Mouse (Mus musculus) brain, embryonic 14.5 days (tissue): ENCODE measurements at regions not wholly inside any gene's neighbourhood (a gene's known extent, or its start where the extent isn't known, plus 50 kb on each side); places are given as distances from the start of the nearest gene placed in this dataset.

Source experiments
- CTCF ChIP-seq: fragments of 200-500 bp; IDR thresholded peaks from 2 replicates; pipeline ENCODE4 v1.5.1; 2012; ENCODE audit warnings: inconsistent platforms, mild to moderate bottlenecking, moderate library complexity, borderline replicate concordance; ENCODE audit not compliant: insufficient read depth, insufficient read length; ENCODE audit errors: extremely low read depth
- POLR2A ChIP-seq: fragments of 200-500 bp; IDR thresholded peaks from 2 replicates; pipeline ENCODE4 v1.6.1; 2012; ENCODE audit warnings: mild to moderate bottlenecking, inconsistent platforms, borderline replicate concordance; ENCODE audit not compliant: poor library complexity, insufficient read depth, insufficient read length, severe bottlenecking; ENCODE audit errors: extremely low read depth

- no peak for TF ChIP-seq CTCF
- TF ChIP-seq POLR2A = no peak
Measured at GRCm38 (mm10) chr9:117873172-117873571, 167.1 kb upstream of the Azi2 start.
